ENCODE assay signal across 13 mouse cellular contexts in genomic region chr8:70179082-70179481, GRCm38 (mm10). TPM values are rescaled to one million over a fixed set of nuclear protein-coding genes. Genes with fewer than 3 reads are reported as not detected.
DNase-seq lines count a peak whose midpoint lies in the region; ATAC-seq and TF ChIP-seq lines count a peak whose summit lies in the region.
"Had no signal": no experiment of that assay in that cellular context is flagged by ENCODE, and none has a peak within 500 bp of the region (broad histone marks: within the 10 kb centered on the region; RNA-seq: fewer than 3 reads in every experiment).

No protein-coding gene starts in this region.

- TF ChIP-seq CTCF in liver, adult 2 months (IDR thresholded peaks at IDR 0.05; ENCODE audit: low read depth, low read length) = peak; percentile 27; the same call in 1 of the 2 replicates
- TF ChIP-seq CTCF in liver, postnatal 0 days (IDR thresholded peaks at IDR 0.05; ENCODE audit: low read depth) = peak; percentile 68

- DNase-seq in liver, adult 2 months (ENCODE audit: extremely low read depth, low read depth, low spot score) = no peak
- peak; percentile 42 for DNase-seq in CD4-positive, CD25-positive, alpha-beta regulatory T cell, adult 2 months (ENCODE audit: low read depth, low spot score)
- peak; percentile 57 for DNase-seq in ES-CJ7 (ENCODE audit: low read depth, low spot score)
- DNase-seq in liver, postnatal 0 days = no peak
- DNase-seq in forebrain, embryonic 11.5 days (ENCODE audit: low spot score) = no peak
- DNase-seq in layer of hippocampus, postnatal 25 days (ENCODE audit: extremely low spot score in 1 of 2, low spot score in 1 of 2) = no peak
- DNase-seq: cerebellum, adult 18-20 months; kidney, postnatal 14 days; spleen, adult 18-20 months; thymus, postnatal 4 days had no signal

- no peak for TF ChIP-seq EP300 in liver, postnatal 0 days (IDR thresholded peaks at IDR 0.05; ENCODE audit: low read depth)

- H3K9me3 ChIP-seq in liver, embryonic 12.5 days (replicated peaks) = no peaks in the 10 kb centered on the region
- no peaks in the 10 kb centered on the region for H3K9me3 ChIP-seq in liver, postnatal 0 days (ENCODE audit: low read length)
- no peaks in the 10 kb centered on the region for H3K9me3 ChIP-seq in forebrain, embryonic 11.5 days (ENCODE audit: control insufficient read depth, low read length)
- H3K9me3 ChIP-seq: limb, embryonic 10.5 days; midbrain, embryonic 12.5 days had no signal

- no peak overlapping the region for H3K4me2 ChIP-seq in liver, embryonic 12.5 days
- H3K4me2 ChIP-seq in liver, postnatal 0 days (ENCODE audit: low read depth, low read length) = no peak overlapping the region
- H3K4me2 ChIP-seq in forebrain, embryonic 11.5 days (ENCODE audit: low read depth, low read length, severe bottlenecking) = no peak overlapping the region
- H3K4me2 ChIP-seq: midbrain, embryonic 12.5 days had no signal

- H3K4me1 ChIP-seq in liver, adult 2 months (ENCODE audit: control insufficient read depth, insufficient read depth, low read length) = no peaks in the 10 kb centered on the region
- peaks cover 46% of the 10 kb centered on the region for H3K4me1 ChIP-seq in liver, embryonic 12.5 days
- H3K4me1 ChIP-seq in liver, postnatal 0 days (ENCODE audit: insufficient read depth) = peaks cover 9% of the 10 kb centered on the region
- H3K4me1 ChIP-seq in forebrain, embryonic 11.5 days (replicated peaks; ENCODE audit: control insufficient read depth, insufficient read depth, low read length) = no peaks in the 10 kb centered on the region

- H3K27me3 ChIP-seq in liver, adult 2 months (ENCODE audit: control insufficient read depth, insufficient read depth, low read length) = no peaks in the 10 kb centered on the region
- no peaks in the 10 kb centered on the region for H3K27me3 ChIP-seq in liver, embryonic 12.5 days (replicated peaks)
- no peaks in the 10 kb centered on the region for H3K27me3 ChIP-seq in liver, postnatal 0 days (ENCODE audit: insufficient read depth, low read length)
- H3K27me3 ChIP-seq in forebrain, embryonic 11.5 days (ENCODE audit: control insufficient read depth, insufficient read depth, low read length) = no peaks in the 10 kb centered on the region
- H3K27me3 ChIP-seq: midbrain, embryonic 12.5 days had no signal

- H3K9ac ChIP-seq in liver, adult 2 months (ENCODE audit: low read depth, low read length) = no peak overlapping the region
- H3K9ac ChIP-seq in liver, embryonic 12.5 days = no peak overlapping the region
- no peak overlapping the region for H3K9ac ChIP-seq in liver, postnatal 0 days (replicated peaks)
- no peak overlapping the region for H3K9ac ChIP-seq in forebrain, embryonic 11.5 days (ENCODE audit: low read length)
- H3K9ac ChIP-seq: midbrain, embryonic 12.5 days had no signal

- H3K27ac ChIP-seq in liver, adult 2 months (replicated peaks; ENCODE audit: insufficient read depth, low read depth, low read length) = no peak overlapping the region
- no peak overlapping the region for H3K27ac ChIP-seq in liver, embryonic 12.5 days
- H3K27ac ChIP-seq in liver, postnatal 0 days (ENCODE audit: low read depth) = no peak overlapping the region
- no peak overlapping the region for H3K27ac ChIP-seq in forebrain, embryonic 11.5 days (ENCODE audit: low read depth, low read length)
- H3K27ac ChIP-seq: limb, embryonic 10.5 days; midbrain, embryonic 12.5 days had no signal

- WGBS in liver, adult 2 months = 93% methylated on average over 4 of the region's 4 CpGs
- WGBS in liver, embryonic 12.5 days (ENCODE audit: insufficient replicate concordance) = 92% methylated on average over 4 of the region's 4 CpGs
- 97% methylated on average over 4 of the region's 4 CpGs for WGBS in liver, postnatal 0 days (ENCODE audit: insufficient replicate concordance)
- WGBS in forebrain, embryonic 11.5 days = 98% methylated on average over 4 of the region's 4 CpGs

- peaks cover 5% of the 10 kb centered on the region; the same call in 1 of the 2 replicates for H3K79me2 ChIP-seq in liver, adult 2 months (ENCODE audit: control insufficient read depth, insufficient read depth, low read length)

- ATAC-seq in liver, embryonic 12.5 days = no peak
- ATAC-seq in liver, postnatal 0 days = no peak
- ATAC-seq in forebrain, embryonic 11.5 days (replicated peaks; ENCODE audit: low FRiP score) = no peak

- no peaks in the 10 kb centered on the region; the same call in 1 of the 2 replicates for H3K36me3 ChIP-seq in liver, adult 2 months (ENCODE audit: control insufficient read depth, insufficient read depth, low read length)
- peaks cover 75% of the 10 kb centered on the region for H3K36me3 ChIP-seq in liver, embryonic 12.5 days
- peaks cover 7% of the 10 kb centered on the region for H3K36me3 ChIP-seq in liver, postnatal 0 days (replicated peaks; ENCODE audit: insufficient read depth, low read length)
- no peaks in the 10 kb centered on the region; the same call in 1 of the 2 replicates for H3K36me3 ChIP-seq in forebrain, embryonic 11.5 days (ENCODE audit: control insufficient read depth, insufficient read depth, low read length)

- TF ChIP-seq POLR2A in liver, adult 2 months (IDR thresholded peaks at IDR 0.05; ENCODE audit: extremely low read depth, insufficient read depth, low read length) = no peak

- H3K4me3 ChIP-seq in liver, adult 2 months (ENCODE audit: insufficient read depth, low read depth, low read length) = no peak overlapping the region
- H3K4me3 ChIP-seq in liver, embryonic 12.5 days = no peak overlapping the region
- no peak overlapping the region for H3K4me3 ChIP-seq in liver, postnatal 0 days (ENCODE audit: low read depth, low read length)
- no peak overlapping the region for H3K4me3 ChIP-seq in forebrain, embryonic 11.5 days (ENCODE audit: low read depth, low read length)
- H3K4me3 ChIP-seq: limb, embryonic 10.5 days; midbrain, embryonic 12.5 days had no signal

RNA-seq across cellular contexts. Expression of gene Tmem161a, which starts 6.9 kb away (rescaled TPM):
- total RNA-seq in liver, adult 2 months (2014; rRNA removed) = 18.3 and 20.4 TPM in 2 replicates
- 40.4 and 60.4 TPM in 2 replicates for polyA plus RNA-seq in liver, adult 2 months (2012; rRNA removed)
- polyA plus RNA-seq in liver, embryonic 12.5 days (2016; fragmentation: Nextera tagmentation; extraction: Ambion mirVana) = 37.7 and 39.4 TPM in 2 replicates
- 17.3 and 20.2 TPM in 2 replicates for polyA plus RNA-seq in liver, postnatal 0 days (2015; fragmentation: Nextera tagmentation; extraction: Ambion mirVana)
- polyA plus RNA-seq in forebrain, embryonic 11.5 days (2014; fragmentation: Nextera tagmentation; extraction: Ambion mirVana) = 42.5 and 45.1 TPM in 2 replicates
- total RNA-seq in layer of hippocampus, postnatal 25 days (2021) = 10 to 100 TPM; 48.7 to 59.9 TPM

RNA-seq across cellular contexts. Expression of gene Slc25a42, which starts 33.0 kb away (rescaled TPM):
- 31.4 and 48.5 TPM in 2 replicates for total RNA-seq in liver, adult 2 months (2014; rRNA removed)
- polyA plus RNA-seq in liver, adult 2 months (2012; rRNA removed) = 96.9 and 117 TPM in 2 replicates
- 6.6 and 8.5 TPM in 2 replicates for polyA plus RNA-seq in liver, embryonic 12.5 days (2016; fragmentation: Nextera tagmentation; extraction: Ambion mirVana)
- 18.5 and 19.2 TPM in 2 replicates for polyA plus RNA-seq in liver, postnatal 0 days (2015; fragmentation: Nextera tagmentation; extraction: Ambion mirVana)
- 1.9 and 2.5 TPM in 2 replicates for polyA plus RNA-seq in forebrain, embryonic 11.5 days (2014; fragmentation: Nextera tagmentation; extraction: Ambion mirVana)
- total RNA-seq in layer of hippocampus, postnatal 25 days (2021) = 10 to 100 TPM; 34.9 to 42.0 TPM

RNA-seq across cellular contexts. Expression of gene Mef2b, which starts 39.6 kb away (rescaled TPM):
- total RNA-seq in liver, adult 2 months (2014; rRNA removed) = 0.09 and 0.34 TPM in 2 replicates
- not detected in 2 replicates for polyA plus RNA-seq in liver, adult 2 months (2012; rRNA removed)
- 0.23 and 0.36 TPM in 2 replicates for polyA plus RNA-seq in liver, embryonic 12.5 days (2016; fragmentation: Nextera tagmentation; extraction: Ambion mirVana)
- polyA plus RNA-seq in liver, postnatal 0 days (2015; fragmentation: Nextera tagmentation; extraction: Ambion mirVana) = 0.11 TPM in 1 of 2 replicates, not detected in the other
- 0.67 and 1.1 TPM in 2 replicates for polyA plus RNA-seq in forebrain, embryonic 11.5 days (2014; fragmentation: Nextera tagmentation; extraction: Ambion mirVana)
- total RNA-seq in layer of hippocampus, postnatal 25 days (2021) = not detected

RNA-seq across cellular contexts. Expression of gene Borcs8, which starts 39.8 kb away (rescaled TPM):
- total RNA-seq in liver, adult 2 months (2014; rRNA removed) = 20.1 and 20.7 TPM in 2 replicates
- 53.4 and 55.0 TPM in 2 replicates for polyA plus RNA-seq in liver, adult 2 months (2012; rRNA removed)
- 25.1 and 28.8 TPM in 2 replicates for polyA plus RNA-seq in liver, embryonic 12.5 days (2016; fragmentation: Nextera tagmentation; extraction: Ambion mirVana)
- 17.6 and 18.8 TPM in 2 replicates for polyA plus RNA-seq in liver, postnatal 0 days (2015; fragmentation: Nextera tagmentation; extraction: Ambion mirVana)
- polyA plus RNA-seq in forebrain, embryonic 11.5 days (2014; fragmentation: Nextera tagmentation; extraction: Ambion mirVana) = 40.5 and 41.9 TPM in 2 replicates
- 10 to 100 TPM; 47.0 to 47.5 TPM for total RNA-seq in layer of hippocampus, postnatal 25 days (2021)

RNA-seq across cellular contexts. Expression of gene Rfxank, which starts 40.1 kb away (rescaled TPM):
- 9.4 and 13.6 TPM in 2 replicates for total RNA-seq in liver, adult 2 months (2014; rRNA removed)
- 16.0 and 27.8 TPM in 2 replicates for polyA plus RNA-seq in liver, adult 2 months (2012; rRNA removed)
- polyA plus RNA-seq in liver, embryonic 12.5 days (2016; fragmentation: Nextera tagmentation; extraction: Ambion mirVana) = 9.6 and 9.8 TPM in 2 replicates
- 3.6 TPM in 2 replicates for polyA plus RNA-seq in liver, postnatal 0 days (2015; fragmentation: Nextera tagmentation; extraction: Ambion mirVana)
- polyA plus RNA-seq in forebrain, embryonic 11.5 days (2014; fragmentation: Nextera tagmentation; extraction: Ambion mirVana) = 15.2 and 17.6 TPM in 2 replicates
- 10 to 100 TPM; 11.8 to 12.0 TPM for total RNA-seq in layer of hippocampus, postnatal 25 days (2021)

Comparison
In these comparisons a context has a peak if more than half of its experiments do, and no peak if none do; other contexts are left out.
1. DNase-seq: peak in CD4-positive, CD25-positive, alpha-beta regulatory T cell, adult 2 months (single experiment) and ES-CJ7 (single experiment); none in liver, adult 2 months (single experiment), liver, postnatal 0 days (single experiment), forebrain, embryonic 11.5 days (single experiment) and layer of hippocampus, postnatal 25 days (0 of 2).